Mouse (Mus musculus): ENCODE data around the gene Styx.

Gene Styx

DNA sequence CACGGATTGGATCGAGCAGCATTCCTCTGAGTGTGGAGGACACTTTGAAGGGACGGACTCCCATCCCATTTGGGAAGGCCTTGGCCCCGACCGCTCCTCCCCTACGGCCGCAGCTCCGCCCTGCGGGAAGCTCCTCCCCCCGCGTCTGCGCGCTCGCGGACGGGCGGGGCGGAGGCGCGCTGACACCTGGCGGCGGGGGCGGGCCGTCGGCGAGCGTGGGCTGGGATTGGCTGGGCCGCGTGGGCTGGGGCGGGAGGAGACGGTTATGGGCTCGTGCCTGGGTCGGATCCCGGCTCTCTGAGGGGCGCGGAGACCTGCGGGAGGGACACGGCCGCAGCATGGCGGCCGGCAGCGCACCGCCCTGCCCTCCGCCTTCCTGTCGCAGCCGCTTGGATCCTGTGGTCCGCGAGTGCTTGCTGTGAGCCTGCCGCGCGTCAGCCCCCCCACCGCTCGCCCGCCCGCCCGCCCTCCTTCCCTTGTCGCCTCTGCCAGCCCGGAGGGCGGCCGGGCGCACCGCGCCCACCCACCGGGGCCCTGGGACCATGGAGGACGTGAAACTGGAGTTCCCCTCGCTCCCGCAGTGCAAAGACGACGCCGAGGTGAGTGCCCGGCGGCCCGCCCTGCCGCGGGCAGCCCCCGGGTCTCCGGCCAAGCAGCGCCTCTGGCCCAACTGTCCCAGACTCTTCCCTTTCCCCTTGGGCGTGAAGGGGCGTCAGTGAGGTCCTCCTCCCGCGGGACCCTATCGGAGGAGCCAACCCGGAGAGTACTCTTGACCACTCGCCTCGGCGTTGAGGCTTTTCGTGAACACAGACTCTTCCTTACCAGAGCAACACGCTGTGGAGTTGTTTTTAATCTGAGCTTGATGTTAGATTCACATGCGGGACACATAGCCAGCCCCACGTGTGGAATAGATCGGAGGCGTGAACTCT is at the start of gene Styx:
Gene Styx, plus strand, starts transcription at position 163 of the 929 bp plus-strand sequence.
- no peaks in the 10 kb centered on the region for H3K9me3 ChIP-seq (ENCODE audit: low read length)
- TF ChIP-seq POU5F1 (IDR thresholded peaks at IDR 0.05; ENCODE audit: borderline replicate concordance, low read length) = no peak
- TF ChIP-seq NANOG (IDR thresholded peaks at IDR 0.05; ENCODE audit: borderline replicate concordance, low read length) = no peak
- TF ChIP-seq CTCF (conservative IDR thresholded peaks at IDR 0.05; ENCODE audit: low read length) = no peak
- no peaks in the 10 kb centered on the region for H3K27me3 ChIP-seq (ENCODE audit: insufficient read depth, low read length)
- H3K4me1 ChIP-seq (replicated peaks; ENCODE audit: low read depth, low read length) = peaks cover 20% of the 10 kb centered on the region
- peak within 1 kb of the TSS; percentile 92 for H3K4me3 ChIP-seq (replicated peaks; ENCODE audit: low read length)
- H3K36me3 ChIP-seq (ENCODE audit: insufficient read depth, low read length) = peaks cover 49% of the 10 kb centered on the region

DNA sequence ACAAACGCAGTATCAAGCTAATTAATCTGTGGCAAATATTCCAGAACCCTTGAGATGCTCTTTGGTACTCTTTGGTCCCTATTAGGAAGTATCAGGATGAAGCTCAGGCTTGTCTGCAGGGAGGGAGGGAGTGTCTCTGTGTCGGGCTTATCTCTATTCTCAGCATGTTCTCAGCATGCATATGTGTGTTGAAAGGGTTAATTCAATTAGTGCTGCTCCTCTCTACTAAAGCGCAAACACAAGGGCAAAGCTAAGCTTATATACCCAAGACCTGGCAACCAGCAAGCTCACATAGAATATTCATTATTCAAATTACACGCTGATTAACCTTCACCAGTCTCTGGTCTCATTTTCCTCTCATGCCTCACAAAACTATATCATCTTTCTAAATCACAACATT is 47.0 kb upstream of the Styx start:
- peaks cover 9% of the 10 kb centered on the region for H3K4me1 ChIP-seq (replicated peaks; ENCODE audit: low read depth, low read length)
- H3K9me3 ChIP-seq (ENCODE audit: low read length) = no peaks in the 10 kb centered on the region
- TF ChIP-seq CTCF (conservative IDR thresholded peaks at IDR 0.05; ENCODE audit: low read length) = no peak
- no peak for TF ChIP-seq NANOG (IDR thresholded peaks at IDR 0.05; ENCODE audit: borderline replicate concordance, low read length)
- TF ChIP-seq POU5F1 (IDR thresholded peaks at IDR 0.05; ENCODE audit: borderline replicate concordance, low read length) = no peak
- H3K27me3 ChIP-seq (ENCODE audit: insufficient read depth, low read length) = no peaks in the 10 kb centered on the region
- H3K36me3 ChIP-seq (ENCODE audit: insufficient read depth, low read length) = peaks cover 68% of the 10 kb centered on the region
- H3K4me3 ChIP-seq (replicated peaks; ENCODE audit: low read length) = no peak overlapping the region

DNA sequence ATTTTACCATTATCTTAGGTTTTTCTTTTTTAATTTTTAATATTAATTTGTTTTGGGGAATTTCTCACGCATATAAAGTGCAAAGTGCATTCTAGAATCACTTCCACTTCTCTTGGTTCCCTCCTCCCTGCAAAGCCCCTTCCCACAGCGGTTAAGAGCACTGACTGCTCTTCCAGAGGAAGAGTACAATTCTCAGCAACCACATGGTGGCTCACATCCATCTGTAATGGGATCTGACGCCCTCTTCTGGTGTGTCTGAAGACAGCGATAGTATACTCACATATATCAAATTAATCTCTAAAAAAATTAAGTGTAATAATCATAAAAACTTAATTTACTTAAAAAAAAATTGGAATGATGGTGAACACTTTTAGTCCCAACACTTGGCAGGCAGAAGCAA is 46.5 kb upstream of the Styx start:
- Histone ChIP-seq H3K36me3 (ENCODE audit: insufficient read depth, low read length) (peaks cover 64% of the 10 kb centered on the region), H3K9me3 (ENCODE audit: low read length) (no peaks in the 10 kb centered on the region), H3K4me1 (replicated peaks; ENCODE audit: low read depth, low read length) (peaks cover 14% of the 10 kb centered on the region), H3K4me3 (replicated peaks; ENCODE audit: low read length) (no peak overlapping the region), H3K27me3 (ENCODE audit: insufficient read depth, low read length) (no peaks in the 10 kb centered on the region)
- 0 out of 2 replicates have a peak, but pooled peaks have one; percentile 3 for TF ChIP-seq CTCF (conservative IDR thresholded peaks at IDR 0.05; ENCODE audit: low read length)
- no peak for TF ChIP-seq POU5F1 (IDR thresholded peaks at IDR 0.05; ENCODE audit: borderline replicate concordance, low read length)

DNA sequence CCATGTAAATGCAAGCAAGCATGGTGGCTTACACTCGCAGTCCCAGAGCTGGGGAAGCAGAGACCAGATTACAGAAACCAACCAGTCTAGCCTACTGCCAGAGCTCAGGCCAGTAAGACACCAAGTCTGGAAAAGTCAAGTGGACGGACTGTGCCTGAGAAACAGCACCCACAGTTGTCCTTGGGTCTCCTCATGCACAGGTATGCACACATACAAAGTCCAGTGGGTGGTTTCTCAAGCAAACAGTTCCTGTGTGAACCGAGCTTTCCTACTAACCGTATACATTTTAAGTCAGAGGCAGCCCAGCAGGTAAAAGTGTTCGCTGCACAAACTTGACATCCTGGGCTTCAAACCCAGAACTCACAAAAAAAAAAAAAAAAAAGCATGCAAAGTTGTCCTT is 45.0 kb upstream of the Styx start:
- TF ChIP-seq POU5F1 (IDR thresholded peaks at IDR 0.05; ENCODE audit: borderline replicate concordance, low read length) (no peak), NANOG (IDR thresholded peaks at IDR 0.05; ENCODE audit: borderline replicate concordance, low read length) (no peak), CTCF (conservative IDR thresholded peaks at IDR 0.05; ENCODE audit: low read length) (no peak)
- H3K27me3 ChIP-seq (ENCODE audit: insufficient read depth, low read length) = no peaks in the 10 kb centered on the region
- H3K4me3 ChIP-seq (replicated peaks; ENCODE audit: low read length) = no peak overlapping the region
- H3K4me1 ChIP-seq (replicated peaks; ENCODE audit: low read depth, low read length) = peaks cover 26% of the 10 kb centered on the region
- H3K36me3 ChIP-seq (ENCODE audit: insufficient read depth, low read length) = peaks cover 49% of the 10 kb centered on the region
- H3K9me3 ChIP-seq (ENCODE audit: low read length) = no peaks in the 10 kb centered on the region

DNA sequence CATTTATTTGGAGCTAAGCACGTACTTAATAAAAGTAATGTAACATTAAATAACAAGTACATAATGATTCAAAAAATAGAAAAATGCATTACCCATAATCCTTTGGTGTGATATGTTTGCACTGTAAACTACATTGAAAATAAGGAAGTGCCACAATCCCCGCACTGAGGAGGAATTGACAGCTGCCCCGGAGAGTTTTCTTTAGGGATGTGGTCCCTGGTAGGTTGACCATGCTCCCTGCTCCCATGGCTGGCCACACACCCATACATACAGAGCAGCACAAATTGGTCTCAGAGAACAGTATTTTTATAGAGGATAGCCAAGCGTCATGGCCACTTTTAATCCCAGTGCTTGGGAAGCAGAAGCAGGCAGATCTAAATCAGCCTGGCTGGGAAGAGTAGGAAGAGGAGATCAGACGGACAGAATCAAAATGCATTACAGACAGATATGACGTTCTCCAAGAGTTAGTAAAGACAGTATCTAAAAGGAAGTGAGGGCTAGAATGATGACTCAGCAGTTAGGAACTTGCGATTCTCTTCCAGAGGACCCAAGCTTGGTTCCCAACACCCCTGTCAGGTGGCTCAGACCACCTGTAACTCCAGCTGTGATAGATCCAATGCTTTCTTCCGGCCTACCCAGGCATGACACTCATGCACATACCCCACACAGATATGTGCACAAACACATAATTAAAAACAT is 43.1 kb upstream of the Styx start:
- H3K9me3 ChIP-seq (ENCODE audit: low read length) = no peaks in the 10 kb centered on the region

DNA sequence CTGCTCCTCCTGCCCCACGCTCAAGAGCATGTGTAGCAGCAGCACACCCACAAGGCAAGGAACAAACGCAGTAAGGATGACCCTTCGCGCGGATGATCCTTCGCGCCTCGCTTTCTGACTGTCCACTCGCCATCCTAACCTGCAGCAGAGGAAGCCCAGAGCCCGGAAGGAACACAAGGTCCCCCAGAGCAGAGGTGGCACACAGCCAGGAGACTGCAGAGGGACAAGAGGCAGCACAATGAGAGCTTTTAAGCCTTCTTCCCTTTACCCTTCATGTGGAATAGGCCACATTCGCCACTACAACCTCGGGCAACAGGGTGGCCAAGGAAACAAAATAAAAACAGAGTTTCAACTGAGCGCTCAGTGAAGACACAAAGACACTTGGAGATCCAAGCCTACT is 41.2 kb upstream of the Styx start:
- H3K9me3 ChIP-seq (ENCODE audit: low read length) = no peaks in the 10 kb centered on the region
- H3K4me1 ChIP-seq (replicated peaks; ENCODE audit: low read depth, low read length) = peaks cover 42% of the 10 kb centered on the region
- TF ChIP-seq CTCF (conservative IDR thresholded peaks at IDR 0.05; ENCODE audit: low read length) (no peak), NANOG (IDR thresholded peaks at IDR 0.05; ENCODE audit: borderline replicate concordance, low read length) (no peak), POU5F1 (IDR thresholded peaks at IDR 0.05; ENCODE audit: borderline replicate concordance, low read length) (no peak)

More for the DNA sequence above, 43.1 kb upstream of the Styx start:
- Histone ChIP-seq H3K4me1 (replicated peaks; ENCODE audit: low read depth, low read length) (peaks cover 28% of the 10 kb centered on the region), H3K4me3 (replicated peaks; ENCODE audit: low read length) (no peak overlapping the region), H3K36me3 (ENCODE audit: insufficient read depth, low read length) (peaks cover 31% of the 10 kb centered on the region), H3K27me3 (ENCODE audit: insufficient read depth, low read length) (no peaks in the 10 kb centered on the region)
- TF ChIP-seq CTCF (conservative IDR thresholded peaks at IDR 0.05; ENCODE audit: low read length) = no peak
- no peak for TF ChIP-seq POU5F1 (IDR thresholded peaks at IDR 0.05; ENCODE audit: borderline replicate concordance, low read length)
- no peak for TF ChIP-seq NANOG (IDR thresholded peaks at IDR 0.05; ENCODE audit: borderline replicate concordance, low read length)

DNA sequence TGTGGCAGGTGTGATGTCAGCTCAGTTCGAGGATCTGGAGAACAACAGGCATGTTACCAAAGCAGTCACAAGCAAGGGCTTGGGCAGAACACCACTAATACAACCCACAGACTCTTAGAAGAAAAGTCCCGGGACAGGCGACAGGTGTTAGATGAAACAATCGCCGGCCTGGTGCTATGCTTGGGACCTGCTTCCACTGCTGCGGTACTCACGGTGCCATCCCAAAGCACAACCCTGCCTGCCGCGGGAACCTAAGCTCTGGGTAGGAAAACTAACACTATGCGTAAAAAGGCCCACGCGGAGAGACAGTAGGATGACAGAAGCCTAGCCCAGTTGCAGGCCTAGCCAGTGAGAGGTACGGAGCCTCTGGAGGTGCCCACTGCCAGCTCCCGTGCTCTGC is 40.8 kb upstream of the Styx start:
- H3K36me3 ChIP-seq (ENCODE audit: insufficient read depth, low read length) = peaks cover 20% of the 10 kb centered on the region
- TF ChIP-seq POU5F1 (IDR thresholded peaks at IDR 0.05; ENCODE audit: borderline replicate concordance, low read length) (no peak), CTCF (conservative IDR thresholded peaks at IDR 0.05; ENCODE audit: low read length) (no peak), NANOG (IDR thresholded peaks at IDR 0.05; ENCODE audit: borderline replicate concordance, low read length) (no peak)
- H3K27me3 ChIP-seq (ENCODE audit: insufficient read depth, low read length) = no peaks in the 10 kb centered on the region
- H3K4me3 ChIP-seq (replicated peaks; ENCODE audit: low read length) = no peak overlapping the region
- H3K9me3 ChIP-seq (ENCODE audit: low read length) = no peaks in the 10 kb centered on the region
- peaks cover 42% of the 10 kb centered on the region for H3K4me1 ChIP-seq (replicated peaks; ENCODE audit: low read depth, low read length)

More for the DNA sequence above, 41.2 kb upstream of the Styx start:
- H3K27me3 ChIP-seq (ENCODE audit: insufficient read depth, low read length) = no peaks in the 10 kb centered on the region
- peaks cover 24% of the 10 kb centered on the region for H3K36me3 ChIP-seq (ENCODE audit: insufficient read depth, low read length)
- H3K4me3 ChIP-seq (replicated peaks; ENCODE audit: low read length) = no peak overlapping the region

DNA sequence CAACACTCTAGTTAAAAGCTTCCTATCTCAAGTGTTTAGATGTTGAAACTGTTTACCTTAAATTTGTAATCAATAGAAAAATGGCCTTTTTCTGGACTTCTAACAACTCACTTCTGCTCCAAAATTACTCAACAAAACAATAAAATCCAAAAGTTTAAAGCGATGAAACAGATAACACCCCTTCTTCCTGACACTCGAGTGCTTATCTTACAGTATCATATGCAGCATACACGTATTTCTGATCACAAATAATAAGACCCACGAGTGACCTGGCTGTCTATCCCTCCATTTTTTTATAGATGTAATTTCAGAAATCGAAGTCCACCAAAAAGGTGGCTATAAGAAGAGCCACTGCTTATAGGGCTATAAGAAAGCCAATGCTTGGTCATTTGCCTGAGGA is 34.0 kb upstream of the Styx start:
- Histone ChIP-seq H3K27me3 (ENCODE audit: insufficient read depth, low read length) (no peaks in the 10 kb centered on the region), H3K9me3 (ENCODE audit: low read length) (no peaks in the 10 kb centered on the region), H3K4me1 (replicated peaks; ENCODE audit: low read depth, low read length) (peaks cover 45% of the 10 kb centered on the region), H3K4me3 (replicated peaks; ENCODE audit: low read length) (peak overlapping the region; percentile 98), H3K36me3 (ENCODE audit: insufficient read depth, low read length) (peaks cover 7% of the 10 kb centered on the region; the same call in 1 of the 2 replicates)
- TF ChIP-seq POU5F1 (IDR thresholded peaks at IDR 0.05; ENCODE audit: borderline replicate concordance, low read length) (no peak), CTCF (conservative IDR thresholded peaks at IDR 0.05; ENCODE audit: low read length) (no peak), NANOG (IDR thresholded peaks at IDR 0.05; ENCODE audit: borderline replicate concordance, low read length) (no peak)

Measured in E14TG2a.4 (cell line).